Mouse (Mus musculus): Measurements from ENCODE around the gene Cblc. TPM values are rescaled to one million over a fixed set of nuclear protein-coding genes. Genes with fewer than 3 reads are reported as not detected.

The Cblc gene
- total and polyA plus RNA-seq, 2 experiments from 2014 or later, result 1.2 to 1.8 TPM

DNA sequence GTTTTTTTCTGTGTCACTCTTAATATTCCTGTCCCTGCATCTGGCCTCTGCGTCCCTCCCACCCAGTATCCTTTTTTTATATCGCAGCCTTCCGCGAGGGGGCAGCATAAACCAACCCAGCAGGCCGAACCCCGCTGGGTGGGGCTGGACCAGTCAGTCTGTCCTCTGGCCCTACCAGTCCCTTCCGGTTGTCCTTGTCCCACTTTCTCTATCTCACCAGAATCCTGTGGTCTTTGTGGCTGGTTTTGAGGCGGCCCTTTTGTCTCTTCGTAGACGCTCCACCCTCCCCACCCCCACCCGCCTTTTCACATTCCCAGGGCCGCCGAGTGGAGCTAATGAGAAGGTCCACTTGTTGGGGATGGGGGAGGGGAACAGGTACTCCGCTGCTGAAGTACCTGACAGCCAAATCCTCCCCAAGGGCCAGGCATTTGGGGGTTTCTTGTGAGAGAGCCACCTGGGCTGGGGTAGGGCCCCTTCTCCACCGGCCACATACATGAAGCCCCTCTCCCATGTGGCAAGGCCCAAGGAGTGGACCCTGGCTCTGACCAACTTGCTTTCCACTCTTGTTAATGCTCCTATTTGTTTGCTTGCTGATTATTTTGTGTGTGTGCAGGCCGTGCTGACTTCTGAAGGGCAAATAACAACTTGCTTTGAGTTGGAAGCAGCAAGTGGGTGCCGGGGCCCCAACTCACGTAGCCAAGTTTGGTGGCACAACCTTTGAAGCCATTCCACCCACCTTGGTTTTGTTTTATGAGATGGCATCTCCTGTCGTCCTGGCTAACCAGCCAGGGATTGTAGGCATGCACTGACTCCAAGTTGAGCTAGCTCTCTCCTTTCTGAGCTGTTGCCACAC lies 46.2 kb downstream of the Cblc start, which contains the start of gene Nectin2:
TSS of gene Nectin2 (minus strand) at position 267 of the 853 bp plus-strand sequence.
- Histone ChIP-seq H3K27ac (ENCODE audit: low read depth, low read length) (peak within 1 kb of the TSS; percentile 79), H3K36me3 (ENCODE audit: insufficient read depth, low read length) (no peaks in the 10 kb centered on the region), H3K27me3 (ENCODE audit: insufficient read depth, low read length) (no peaks in the 10 kb centered on the region), H3K9ac (replicated peaks; ENCODE audit: low read length, poor library complexity, severe bottlenecking) (peak within 1 kb of the TSS; percentile 93), H3K4me3 (ENCODE audit: low read depth, low read length) (peak within 1 kb of the TSS; percentile 83), H3K4me2 (ENCODE audit: low read depth, low read length, poor library complexity, severe bottlenecking) (peak within 1 kb of the TSS; percentile 92), H3K4me1 (ENCODE audit: insufficient read depth, low read length) (peaks cover 21% of the 10 kb centered on the region), H3K9me3 (ENCODE audit: low read length) (no peaks in the 10 kb centered on the region)
- 17% methylated on average over 19 of the region's 19 CpGs for WGBS
- peak; percentile 88 for DNase-seq (ENCODE audit: low spot score)
- peak; percentile 73 for ATAC-seq (ENCODE audit: low FRiP score)
- peak; percentile 86 for TF ChIP-seq CTCF (IDR thresholded peaks at IDR 0.05)

DNA sequence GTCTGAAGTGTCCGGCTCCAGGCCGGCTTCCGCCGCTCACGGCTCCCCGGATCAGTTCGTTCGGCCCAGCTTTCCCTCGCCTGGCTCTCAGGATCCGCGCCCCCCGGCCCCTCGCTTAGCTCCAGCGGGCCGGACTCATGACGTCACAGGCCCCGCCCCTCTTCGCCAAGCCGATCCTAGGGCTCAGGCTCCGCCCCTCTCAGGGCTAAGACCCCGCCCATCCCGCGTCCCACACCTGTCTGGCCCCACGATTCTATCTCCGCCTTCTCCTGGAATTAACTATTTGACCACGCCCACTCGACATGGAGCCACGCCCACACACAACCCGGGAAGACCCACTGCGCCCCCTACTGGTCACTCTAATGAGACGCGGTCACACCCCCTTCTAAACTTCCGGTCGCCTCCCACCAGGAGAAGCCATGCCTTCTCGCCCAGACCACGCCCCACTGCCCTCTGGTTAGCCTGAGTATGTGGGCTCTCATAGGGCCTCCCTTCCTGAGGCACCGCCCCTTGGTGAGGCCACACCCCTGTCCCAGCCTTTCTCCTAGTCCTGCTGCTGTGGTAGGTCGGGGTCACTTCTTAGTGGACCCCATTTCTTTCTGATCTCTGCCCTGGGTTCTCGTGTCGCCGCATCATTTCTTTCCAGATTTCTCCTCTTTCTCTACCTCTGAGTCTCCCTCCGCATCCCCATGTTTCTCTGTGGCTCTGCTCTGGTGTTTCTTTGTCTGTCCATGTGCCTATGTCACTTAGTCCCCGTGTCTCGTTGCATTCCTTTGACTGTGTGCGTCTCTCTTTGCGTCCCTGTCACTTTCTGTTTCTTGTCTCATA lies 47.0 kb downstream of the Cblc start:
- Histone ChIP-seq H3K4me3 (ENCODE audit: low read depth, low read length) (peak overlapping the region; percentile 83), H3K4me2 (ENCODE audit: low read depth, low read length, poor library complexity, severe bottlenecking) (peak overlapping the region; percentile 92), H3K9me3 (ENCODE audit: low read length) (no peaks in the 10 kb centered on the region), H3K9ac (replicated peaks; ENCODE audit: low read length, poor library complexity, severe bottlenecking) (peak overlapping the region; percentile 93), H3K36me3 (ENCODE audit: insufficient read depth, low read length) (no peaks in the 10 kb centered on the region), H3K4me1 (ENCODE audit: insufficient read depth, low read length) (peaks cover 21% of the 10 kb centered on the region), H3K27me3 (ENCODE audit: insufficient read depth, low read length) (no peaks in the 10 kb centered on the region), H3K27ac (ENCODE audit: low read depth, low read length) (peak overlapping the region; percentile 79)
- 2% methylated on average over 31 of the region's 46 CpGs for WGBS
- TF ChIP-seq CTCF (IDR thresholded peaks at IDR 0.05), result peak; percentile 84
- DNase-seq (ENCODE audit: low spot score), result peak; percentile 97
- peak; percentile 92 for ATAC-seq (ENCODE audit: low FRiP score)

DNA sequence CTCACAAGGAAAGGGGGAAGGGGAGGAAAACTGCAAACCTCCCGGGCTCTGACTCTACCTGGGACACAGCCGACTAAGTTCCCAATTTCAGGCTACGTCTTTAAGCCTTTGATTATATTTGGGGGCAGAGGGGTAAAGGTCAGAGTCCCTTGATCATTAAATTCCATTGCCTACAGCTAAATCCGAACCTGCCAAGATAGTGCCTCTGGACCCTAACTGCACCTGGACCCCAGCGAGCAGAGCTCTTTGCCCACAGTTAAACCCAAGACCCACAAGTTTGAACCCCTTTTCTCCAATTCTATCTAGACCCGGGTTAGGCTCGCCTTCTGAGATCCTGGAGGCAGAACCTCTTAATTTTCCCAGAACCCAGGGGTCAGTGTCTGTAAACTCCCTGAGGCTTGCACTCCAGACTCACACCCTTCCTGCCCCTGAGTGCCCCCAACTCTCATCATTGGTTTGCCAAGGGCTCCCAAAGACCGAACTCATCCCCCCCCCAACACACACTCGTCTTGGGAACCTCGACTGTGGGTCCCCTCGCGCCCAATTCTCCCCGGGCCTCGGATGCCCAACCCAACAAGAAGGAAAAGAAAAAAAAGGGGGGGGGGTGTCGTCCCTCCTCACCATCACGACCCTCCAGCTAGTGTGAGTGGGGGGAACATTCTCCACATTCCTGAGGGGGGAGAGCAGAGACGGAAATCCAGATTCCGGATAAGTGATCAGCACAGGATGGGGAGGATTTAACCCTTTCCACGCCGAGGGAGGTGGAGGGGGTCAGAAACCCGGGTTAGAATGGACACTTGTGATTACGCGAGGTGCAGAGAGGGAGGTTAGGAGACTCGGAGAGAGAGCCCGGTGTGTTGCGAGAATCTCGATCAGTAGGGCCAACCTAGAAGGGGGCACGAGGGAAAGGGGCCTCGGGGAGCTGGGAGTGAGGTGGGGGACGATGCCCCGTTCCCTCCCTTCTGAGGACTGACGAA lies 48.1 kb downstream of the Cblc start:
- Histone ChIP-seq H3K4me3 (ENCODE audit: low read depth, low read length) (peak overlapping the region; percentile 83), H3K4me2 (ENCODE audit: low read depth, low read length, poor library complexity, severe bottlenecking) (peak overlapping the region; percentile 92), H3K4me1 (ENCODE audit: insufficient read depth, low read length) (peaks cover 21% of the 10 kb centered on the region), H3K9ac (replicated peaks; ENCODE audit: low read length, poor library complexity, severe bottlenecking) (peak overlapping the region; percentile 93), H3K36me3 (ENCODE audit: insufficient read depth, low read length) (no peaks in the 10 kb centered on the region), H3K27me3 (ENCODE audit: insufficient read depth, low read length) (no peaks in the 10 kb centered on the region), H3K27ac (ENCODE audit: low read depth, low read length) (peak overlapping the region; percentile 79), H3K9me3 (ENCODE audit: low read length) (no peaks in the 10 kb centered on the region)
- under 1% methylated on average over 30 of the region's 32 CpGs for WGBS
- no peak for TF ChIP-seq CTCF (IDR thresholded peaks at IDR 0.05)
- ATAC-seq (ENCODE audit: low FRiP score) (peak; percentile 14), DNase-seq (ENCODE audit: low spot score) (no peak)

DNA sequence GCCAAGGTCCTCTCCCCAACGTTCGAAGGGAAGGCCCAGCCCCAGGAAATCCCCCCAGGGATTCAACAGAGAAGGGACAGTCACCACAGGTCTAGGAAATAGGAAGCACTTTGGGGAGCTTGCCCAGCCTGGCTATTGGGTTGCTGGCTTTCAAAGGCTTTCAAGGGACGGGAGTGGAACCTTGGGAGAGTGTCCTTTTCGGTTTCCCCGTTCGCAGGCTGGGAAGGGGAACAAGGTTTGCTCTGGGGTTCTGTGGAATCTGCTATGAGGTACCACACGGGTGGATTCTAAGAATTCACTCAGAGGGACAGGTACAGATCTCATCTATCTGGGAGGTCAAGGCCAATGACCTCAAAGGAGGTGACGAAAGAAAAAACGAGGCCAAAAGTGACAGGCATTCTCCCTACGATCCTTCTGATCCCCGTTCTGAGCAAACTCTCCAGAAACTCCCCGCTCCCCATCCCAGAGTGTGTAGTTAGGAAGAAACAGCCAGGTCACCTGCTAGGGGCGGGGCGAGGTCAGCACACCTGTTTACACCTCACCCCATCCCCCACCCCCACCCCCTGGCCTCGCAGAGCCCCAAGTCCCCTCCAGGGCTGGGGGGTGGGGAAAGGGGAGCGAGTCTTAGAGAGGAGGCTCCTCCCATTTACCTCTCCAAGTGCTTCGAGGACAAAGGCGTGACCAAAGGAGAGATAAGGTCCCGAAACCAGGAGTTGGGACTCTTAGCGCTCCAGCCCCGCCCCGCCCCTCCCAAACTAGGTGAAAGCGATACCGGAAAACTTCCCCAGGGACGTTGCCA lies 49.0 kb downstream of the Cblc start:
- ATAC-seq (ENCODE audit: low FRiP score), result no peak
- TF ChIP-seq CTCF (IDR thresholded peaks at IDR 0.05), result no peak
- no peaks in the 10 kb centered on the region for H3K27me3 ChIP-seq (ENCODE audit: insufficient read depth, low read length)
- peaks cover 21% of the 10 kb centered on the region for H3K4me1 ChIP-seq (ENCODE audit: insufficient read depth, low read length)
- H3K36me3 ChIP-seq (ENCODE audit: insufficient read depth, low read length), result no peaks in the 10 kb centered on the region
- no peak overlapping the region for H3K27ac ChIP-seq (ENCODE audit: low read depth, low read length)
- H3K4me3 ChIP-seq (ENCODE audit: low read depth, low read length), result peak overlapping the region; percentile 83
- WGBS, result 8% methylated on average over 23 of the region's 25 CpGs
- no peak for DNase-seq (ENCODE audit: low spot score)
- peak overlapping the region; percentile 92 for H3K4me2 ChIP-seq (ENCODE audit: low read depth, low read length, poor library complexity, severe bottlenecking)
- H3K9ac ChIP-seq (replicated peaks; ENCODE audit: low read length, poor library complexity, severe bottlenecking), result peak overlapping the region; percentile 93
- H3K9me3 ChIP-seq (ENCODE audit: low read length), result no peaks in the 10 kb centered on the region

Measured in midbrain, postnatal 0 days (tissue).